Mouse (Mus musculus) embryonic fibroblast, embryonic 13.5 days (primary cell): ENCODE measurements around the gene Cd38.

Source experiments
- CTCF ChIP-seq: IDR thresholded peaks from 2 replicates; pipeline ENCODE4 v1.5.1; 2011; ENCODE audit warnings: mild to moderate bottlenecking, control low read depth, low read length, moderate library complexity, borderline replicate concordance; ENCODE audit not compliant: insufficient read depth
- POLR2A ChIP-seq: IDR thresholded peaks from 2 replicates; pipeline ENCODE4 v1.6.1; 2011; ENCODE audit warnings: low read depth, mild to moderate bottlenecking, control low read depth, low read length, moderate library complexity

GRCm38 (mm10) chr5:43927729-43928128 lies 59.4 kb downstream of the Cd38 start:
- no peak for TF ChIP-seq CTCF
- TF ChIP-seq POLR2A = no peak
